Mouse (Mus musculus) T-helper 2 cell (primary cell): Measurements from ENCODE around the gene Arglu1.

Experiments used
- in situ Hi-C: fragments of 300-600 bp; cut with MboI, MseI; formaldehyde crosslinking; loops from one replicate; pipeline ENCODE4 v1.15.1; 2025; ENCODE audit warnings: high pct_unique_total_duplicates

Gene Arglu1

DNA sequence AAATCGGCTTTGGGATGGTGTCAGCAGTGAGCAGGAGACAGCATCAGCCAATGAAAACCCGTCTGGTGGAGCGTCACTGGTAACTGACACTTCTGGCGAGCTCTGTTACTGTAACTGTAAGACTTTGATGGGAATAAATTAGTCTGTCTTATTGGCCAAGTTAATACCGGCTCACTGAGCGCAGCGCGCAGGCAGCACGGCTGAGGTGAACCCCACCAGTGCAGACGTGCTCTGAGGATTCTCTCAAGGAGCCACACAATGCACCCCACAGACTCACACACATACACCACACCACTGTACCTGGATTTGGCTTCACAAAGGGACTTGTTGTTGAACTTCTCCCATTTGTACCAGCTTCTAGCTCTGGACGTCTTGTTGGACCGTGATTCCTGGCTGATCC, 68.3 kb downstream of the Arglu1 start:
- in situ Hi-C loops, result no loop called here

DNA sequence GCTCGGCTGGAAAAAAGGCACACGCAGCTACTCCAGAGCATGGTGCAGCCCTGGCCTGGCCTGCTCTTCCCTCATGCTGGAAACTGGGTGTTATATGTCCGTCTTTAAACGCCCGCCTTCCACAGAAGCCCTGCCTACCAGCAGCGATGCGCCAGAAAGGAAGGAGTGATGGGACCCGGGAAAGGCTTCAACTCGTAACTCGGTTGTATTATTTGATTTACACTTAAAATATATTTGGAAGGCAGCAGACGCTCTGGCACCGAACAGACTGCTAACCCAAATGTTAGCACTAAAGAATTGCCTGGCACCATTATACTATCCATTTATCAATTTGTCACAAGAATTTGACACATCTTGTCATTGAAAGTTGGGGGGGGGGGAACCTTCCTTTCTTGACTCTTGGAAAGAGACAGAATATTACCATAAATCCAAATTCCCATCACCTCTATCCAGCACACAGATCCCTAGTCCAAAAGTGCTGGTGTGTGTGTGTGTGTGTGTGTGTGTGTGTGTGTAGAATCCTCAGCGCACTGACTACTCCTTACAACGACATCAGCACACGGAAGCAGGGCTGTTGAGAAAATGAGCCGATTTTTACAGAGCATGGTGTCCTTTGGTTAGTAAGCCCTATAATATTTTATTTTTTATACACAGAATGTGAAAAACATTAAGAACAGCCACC, 68.9 kb downstream of the Arglu1 start:
- in situ Hi-C loops, result no loop called here

DNA sequence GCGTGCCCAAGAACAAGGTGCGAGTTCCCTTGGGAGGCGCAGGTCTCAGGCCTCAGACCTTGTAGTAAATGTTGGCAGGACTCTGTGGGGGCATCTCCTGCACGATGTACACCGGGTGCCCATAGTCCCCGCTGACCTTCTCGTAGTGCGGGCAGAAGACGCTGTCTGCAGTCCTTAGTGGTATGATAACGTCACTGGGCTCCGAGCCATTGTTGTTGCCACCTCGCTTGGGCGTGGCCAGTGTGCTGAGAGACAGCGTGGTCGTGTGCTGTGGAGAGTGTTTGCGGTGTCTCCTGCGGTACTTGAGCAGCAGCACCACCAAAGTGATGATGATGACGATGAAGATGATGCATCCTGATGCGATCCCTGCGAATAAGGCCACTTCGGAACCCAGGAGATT, 69.8 kb downstream of the Arglu1 start:
- in situ Hi-C loops, result no loop called here

DNA sequence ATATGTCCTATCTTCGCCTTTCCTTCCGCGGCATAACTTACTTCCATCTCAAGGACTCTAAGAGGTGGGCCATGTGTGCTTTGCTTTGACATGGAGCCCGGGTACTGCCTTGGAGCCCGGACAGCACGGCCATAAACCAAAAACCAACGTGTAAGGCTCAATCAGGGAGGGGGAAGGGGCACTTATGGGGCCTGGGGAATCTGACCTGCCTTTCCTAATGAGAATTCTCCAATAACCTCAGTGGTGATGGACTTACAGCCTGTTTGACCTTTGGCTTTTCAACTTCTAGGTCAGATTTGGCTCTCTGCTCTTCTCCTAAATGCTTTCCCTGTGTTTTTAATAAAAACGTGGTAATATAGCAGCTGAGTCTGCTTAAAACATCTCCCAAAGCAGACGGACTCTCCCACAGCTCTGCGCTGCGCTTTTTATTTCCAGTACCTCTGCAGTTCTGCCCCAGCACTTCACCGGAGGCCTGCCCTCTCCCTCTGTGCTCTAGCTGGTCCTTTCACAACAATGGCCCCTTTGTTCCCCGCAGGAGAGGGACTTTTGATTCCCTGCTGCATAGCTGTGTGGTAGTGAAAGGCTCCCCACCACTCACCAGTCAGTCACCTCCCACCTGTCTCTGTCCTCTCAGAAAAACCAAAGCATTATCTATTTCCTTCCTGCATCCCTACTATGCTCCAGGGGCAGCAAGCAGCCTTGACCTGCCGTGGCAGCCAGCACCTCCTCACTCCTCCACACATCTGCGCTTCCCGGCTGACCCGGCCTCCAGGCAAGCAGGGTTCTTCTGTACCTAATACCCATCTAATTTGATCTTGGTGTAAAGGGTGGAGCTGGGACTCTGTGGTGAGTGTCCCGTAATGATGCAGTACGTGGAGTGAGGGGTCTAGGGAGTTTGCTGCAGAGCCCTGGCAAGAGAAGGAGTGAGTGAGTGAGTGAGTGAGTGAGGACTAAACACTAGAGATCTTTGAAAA, 70.8 kb downstream of the Arglu1 start:
- in situ Hi-C loops, result no loop called here
